Mouse (Mus musculus): Measurements from ENCODE around the gene Metap1. TPM values are rescaled to one million over a fixed set of nuclear protein-coding genes. Genes with fewer than 3 reads are reported as not detected.

Gene Metap1
- polyA plus RNA-seq, 1 experiment from 2014 or later = 47.7 TPM

- no peak overlapping the region for H3K9ac ChIP-seq
- no peaks in the 10 kb centered on the region for H3K4me1 ChIP-seq (replicated peaks)
- no peaks in the 10 kb centered on the region for H3K27me3 ChIP-seq
- no peak overlapping the region for H3K4me2 ChIP-seq
- 90% methylated on average over 2 of the region's 2 CpGs for WGBS
- ATAC-seq (ENCODE audit: low FRiP score) = no peak
- peaks cover 78% of the 10 kb centered on the region for H3K36me3 ChIP-seq
- H3K27ac ChIP-seq = no peak overlapping the region
- no peaks in the 10 kb centered on the region for H3K9me3 ChIP-seq
- H3K4me3 ChIP-seq = no peak overlapping the region
Observed at GRCm38 (mm10) chr3:138463137-138463536, 26.2 kb downstream of the Metap1 start.

- WGBS = 89% methylated on average over 3 of the region's 3 CpGs
- no peaks in the 10 kb centered on the region for H3K27me3 ChIP-seq
- H3K27ac ChIP-seq = no peak overlapping the region
- H3K4me3 ChIP-seq = no peak overlapping the region
- no peaks in the 10 kb centered on the region for H3K9me3 ChIP-seq
- H3K9ac ChIP-seq = no peak overlapping the region
- ATAC-seq (ENCODE audit: low FRiP score) = no peak
- no peak overlapping the region for H3K4me2 ChIP-seq
- no peaks in the 10 kb centered on the region for H3K4me1 ChIP-seq (replicated peaks)
- peaks cover 82% of the 10 kb centered on the region for H3K36me3 ChIP-seq
Observed at GRCm38 (mm10) chr3:138461832-138462231, 27.5 kb downstream of the Metap1 start.

- H3K4me2 ChIP-seq = no peak overlapping the region
- peaks cover 79% of the 10 kb centered on the region for H3K36me3 ChIP-seq
- H3K27me3 ChIP-seq = no peaks in the 10 kb centered on the region
- H3K4me1 ChIP-seq (replicated peaks) = no peaks in the 10 kb centered on the region
- no peak overlapping the region for H3K27ac ChIP-seq
- WGBS = 85% methylated on average over 13 of the region's 13 CpGs
- no peak for ATAC-seq (ENCODE audit: low FRiP score)
- H3K4me3 ChIP-seq = no peak overlapping the region
- H3K9me3 ChIP-seq = no peaks in the 10 kb centered on the region
- no peak overlapping the region for H3K9ac ChIP-seq
Observed at GRCm38 (mm10) chr3:138460260-138460659, 29.1 kb downstream of the Metap1 start.

GRCm38 (mm10) chr3:138458441-138458840, 30.9 kb downstream of the Metap1 start:
- Histone ChIP-seq H3K4me3 (no peak overlapping the region), H3K4me2 (no peak overlapping the region), H3K9me3 (no peaks in the 10 kb centered on the region), H3K36me3 (peaks cover 83% of the 10 kb centered on the region), H3K4me1 (replicated peaks) (no peaks in the 10 kb centered on the region), H3K9ac (no peak overlapping the region), H3K27ac (no peak overlapping the region), H3K27me3 (no peaks in the 10 kb centered on the region)
- ATAC-seq (ENCODE audit: low FRiP score) = no peak
- WGBS = 98% methylated on average over 3 of the region's 3 CpGs

GRCm38 (mm10) chr3:138454711-138455435, 34.4 kb downstream of the Metap1 start:
- no peaks in the 10 kb centered on the region for H3K9me3 ChIP-seq
- H3K36me3 ChIP-seq = peaks cover 90% of the 10 kb centered on the region
- H3K4me3 ChIP-seq = no peak overlapping the region
- no peaks in the 10 kb centered on the region for H3K27me3 ChIP-seq
- WGBS = 95% methylated on average over 13 of the region's 13 CpGs
- H3K9ac ChIP-seq = no peak overlapping the region
- H3K4me1 ChIP-seq (replicated peaks) = no peaks in the 10 kb centered on the region
- H3K27ac ChIP-seq = no peak overlapping the region
- no peak overlapping the region for H3K4me2 ChIP-seq
- ATAC-seq (ENCODE audit: low FRiP score) = no peak

GRCm38 (mm10) chr3:138454234-138454633, 35.1 kb downstream of the Metap1 start:
- Histone ChIP-seq H3K36me3 (peaks cover 90% of the 10 kb centered on the region), H3K27me3 (no peaks in the 10 kb centered on the region), H3K9ac (no peak overlapping the region), H3K9me3 (no peaks in the 10 kb centered on the region), H3K27ac (no peak overlapping the region), H3K4me3 (no peak overlapping the region), H3K4me2 (no peak overlapping the region), H3K4me1 (replicated peaks) (no peaks in the 10 kb centered on the region)
- ATAC-seq (ENCODE audit: low FRiP score) = no peak
- WGBS = 90% methylated on average over 1 of the region's 1 CpGs

GRCm38 (mm10) chr3:138452169-138452568, 37.1 kb downstream of the Metap1 start:
- no peak for ATAC-seq (ENCODE audit: low FRiP score)
- H3K9ac ChIP-seq = no peak overlapping the region
- no peak overlapping the region for H3K4me3 ChIP-seq
- H3K4me1 ChIP-seq (replicated peaks) = no peaks in the 10 kb centered on the region
- 85% methylated on average over 10 of the region's 10 CpGs for WGBS
- peaks cover 88% of the 10 kb centered on the region for H3K36me3 ChIP-seq
- no peaks in the 10 kb centered on the region for H3K27me3 ChIP-seq
- H3K27ac ChIP-seq = no peak overlapping the region
- no peak overlapping the region for H3K4me2 ChIP-seq
- no peaks in the 10 kb centered on the region for H3K9me3 ChIP-seq

- H3K27ac ChIP-seq = no peak overlapping the region
- no peaks in the 10 kb centered on the region for H3K27me3 ChIP-seq
- H3K9ac ChIP-seq = no peak overlapping the region
- H3K9me3 ChIP-seq = no peaks in the 10 kb centered on the region
- H3K4me1 ChIP-seq (replicated peaks) = peaks cover 16% of the 10 kb centered on the region
- H3K4me3 ChIP-seq = no peak overlapping the region
- WGBS = 71% methylated on average over 12 of the region's 12 CpGs
- ATAC-seq (ENCODE audit: low FRiP score) = no peak
- H3K36me3 ChIP-seq = peaks cover 79% of the 10 kb centered on the region
- no peak overlapping the region for H3K4me2 ChIP-seq
Observed at GRCm38 (mm10) chr3:138448077-138448860, 41.0 kb downstream of the Metap1 start.

GRCm38 (mm10) chr3:138443465-138443771, 45.9 kb downstream of the Metap1 start:
- Histone ChIP-seq H3K4me2 (peak overlapping the region; percentile 78), H3K9me3 (no peaks in the 10 kb centered on the region), H3K27ac (peak overlapping the region; percentile 88), H3K4me3 (peak overlapping the region; percentile 67), H3K4me1 (replicated peaks) (peaks cover 21% of the 10 kb centered on the region), H3K9ac (peak overlapping the region; percentile 89), H3K27me3 (no peaks in the 10 kb centered on the region), H3K36me3 (peaks cover 35% of the 10 kb centered on the region)
- ATAC-seq (ENCODE audit: low FRiP score) = no peak
- 5% methylated on average over 9 of the region's 9 CpGs for WGBS

GRCm38 (mm10) chr3:138442612-138443464, 46.5 kb downstream of the Metap1 start, which contains the start of gene Adh5:
Adh5 (plus strand) TSS chr3:138443093.
- WGBS = under 1% methylated on average over 86 of the region's 86 CpGs
- Histone ChIP-seq H3K4me2 (peak within 1 kb of the TSS; percentile 78), H3K36me3 (peaks cover 29% of the 10 kb centered on the region), H3K27ac (peak within 1 kb of the TSS; percentile 88), H3K9ac (peak within 1 kb of the TSS; percentile 89), H3K27me3 (no peaks in the 10 kb centered on the region), H3K4me3 (peak within 1 kb of the TSS; percentile 67), H3K9me3 (no peaks in the 10 kb centered on the region), H3K4me1 (replicated peaks) (peaks cover 21% of the 10 kb centered on the region)
- ATAC-seq (ENCODE audit: low FRiP score) = peak; percentile 99

GRCm38 (mm10) chr3:138442203-138442602, 47.1 kb downstream of the Metap1 start:
- Histone ChIP-seq H3K4me1 (replicated peaks) (peaks cover 21% of the 10 kb centered on the region), H3K36me3 (peaks cover 23% of the 10 kb centered on the region), H3K9me3 (no peaks in the 10 kb centered on the region), H3K4me2 (peak overlapping the region; percentile 78), H3K27ac (peak overlapping the region; percentile 67), H3K9ac (peak overlapping the region; percentile 74), H3K27me3 (no peaks in the 10 kb centered on the region), H3K4me3 (peak overlapping the region; percentile 67)
- peak; percentile 4; the same call in 1 of the 2 replicates for ATAC-seq (ENCODE audit: low FRiP score)
- 2% methylated on average over 9 of the region's 9 CpGs for WGBS

- WGBS = 79% methylated on average over 3 of the region's 3 CpGs
Observed at GRCm38 (mm10) chr3:138438716-138439115, 50.6 kb downstream of the Metap1 start.

More at GRCm38 (mm10) chr3:138438716-138439115, 50.6 kb downstream of the Metap1 start:
- Histone ChIP-seq H3K27ac (no peak overlapping the region), H3K4me1 (replicated peaks) (peaks cover 6% of the 10 kb centered on the region), H3K27me3 (no peaks in the 10 kb centered on the region), H3K9me3 (no peaks in the 10 kb centered on the region), H3K9ac (no peak overlapping the region), H3K4me3 (no peak overlapping the region), H3K36me3 (no peaks in the 10 kb centered on the region), H3K4me2 (no peak overlapping the region)
- no peak for ATAC-seq (ENCODE audit: low FRiP score)

Measured in hindbrain, embryonic 13.5 days (tissue).